Mouse (Mus musculus) forebrain, embryonic 15.5 days (tissue): ENCODE data around the gene Gm8947. TPM values are rescaled to one million over a fixed set of nuclear protein-coding genes. Genes with fewer than 3 reads are reported as not detected.
A peak's percentile ranks its signal among the peaks of the same experiment; 100 is the strongest.
"Not testable (repeated sequence)": the region's sequence is repeated elsewhere in the genome, so short reads cannot be mapped to it uniquely, and the experiment has no call there.

Source experiments
- ATAC-seq: fragments of 200-750 bp; cut with Nextera tagmentation; replicated peaks from 2 replicates; pipeline ENCODE4 v1.8.0; 2017; ENCODE audit warnings: mild to moderate bottlenecking, moderate TSS enrichment, moderate library complexity
- H3K27ac ChIP-seq: fragments of 300-500 bp; sonication (generic); replicated peaks from 2 replicates; pipeline ENCODE4 v1.5.1; 2015; ENCODE audit warnings: mild to moderate bottlenecking, inconsistent platforms
- H3K27me3 ChIP-seq: fragments of 300-500 bp; sonication (generic); 2 replicates; pipeline ENCODE4 v1.6.1; 2015; ENCODE audit warnings: inconsistent platforms
- H3K36me3 ChIP-seq: fragments of 300-500 bp; sonication (generic); 2 replicates; pipeline ENCODE4 v1.6.1; 2015; ENCODE audit warnings: mild to moderate bottlenecking, inconsistent platforms
- H3K4me1 ChIP-seq: fragments of 300-500 bp; sonication (generic); 2 replicates; pipeline ENCODE4 v1.6.1; 2015; ENCODE audit warnings: inconsistent platforms
- H3K4me2 ChIP-seq: fragments of 300-500 bp; sonication (generic); replicated peaks from 2 replicates; pipeline ENCODE4 v1.6.1; 2015; ENCODE audit warnings: mild to moderate bottlenecking, inconsistent platforms
- H3K4me3 ChIP-seq: fragments of 300-500 bp; sonication (generic); 2 replicates; pipeline ENCODE4 v1.5.1; 2015; ENCODE audit warnings: mild to moderate bottlenecking, inconsistent platforms
- H3K9ac ChIP-seq: fragments of 300-500 bp; sonication (generic); replicated peaks from 2 replicates; pipeline ENCODE4 v1.6.1; 2015; ENCODE audit warnings: mild to moderate bottlenecking, inconsistent platforms
- H3K9me3 ChIP-seq: fragments of 300-500 bp; sonication (generic); 2 replicates; pipeline ENCODE4 v1.6.1; 2016; ENCODE audit warnings: inconsistent platforms
- WGBS: fragments of 180-500 bp; shearing (Covaris S2); methylation state at CpG from one replicate; pipeline ENCODE4 v1.1.7; 2015; ENCODE audit warnings: mixed read lengths; 5-methylcytosine and 5-hydroxymethylcytosine counted together
- polyA plus RNA-seq: library from polyadenylated mRNA; unstranded; fragments of >200 nt; fragmentation: Nextera tagmentation; extraction: Ambion mirVana; gene quantifications from 2 replicates; pipeline ENCODE4 v1.2.1, GENCODE M21; 2015

Gm8947 gene
- polyA plus RNA-seq, 1 experiment from 2014 or later = not detected

DNA sequence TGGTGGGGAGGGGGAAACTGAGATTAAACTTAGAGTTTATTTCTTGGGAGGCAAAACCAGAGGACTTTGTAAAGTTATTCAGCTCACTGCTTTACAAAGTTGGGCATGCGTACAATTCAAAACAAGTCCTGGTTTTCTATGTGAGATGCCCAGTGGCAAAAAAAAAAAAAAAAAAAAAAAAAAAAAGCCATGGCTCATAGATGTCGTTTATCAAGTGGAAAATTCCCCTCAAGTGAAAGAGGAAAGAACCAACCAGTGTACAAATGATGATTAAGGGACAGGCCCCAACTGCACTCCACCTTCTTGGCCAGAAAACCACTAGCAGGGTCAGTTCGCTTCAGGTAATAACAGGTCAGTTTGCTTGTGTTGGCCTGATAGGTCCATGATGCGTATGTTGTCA lies 3.7 kb upstream of the Gm8947 start:
- no peaks in the 10 kb centered on the region for H3K9me3 ChIP-seq
- no peak overlapping the region for H3K4me2 ChIP-seq
- ATAC-seq = no peak
- WGBS = 90% methylated on average over 4 of the region's 4 CpGs
- no peak overlapping the region for H3K4me3 ChIP-seq
- H3K4me1 ChIP-seq = no peaks in the 10 kb centered on the region
- H3K9ac ChIP-seq = no peak overlapping the region
- no peaks in the 10 kb centered on the region for H3K27me3 ChIP-seq
- H3K27ac ChIP-seq = no peak overlapping the region
- no peaks in the 10 kb centered on the region for H3K36me3 ChIP-seq

DNA sequence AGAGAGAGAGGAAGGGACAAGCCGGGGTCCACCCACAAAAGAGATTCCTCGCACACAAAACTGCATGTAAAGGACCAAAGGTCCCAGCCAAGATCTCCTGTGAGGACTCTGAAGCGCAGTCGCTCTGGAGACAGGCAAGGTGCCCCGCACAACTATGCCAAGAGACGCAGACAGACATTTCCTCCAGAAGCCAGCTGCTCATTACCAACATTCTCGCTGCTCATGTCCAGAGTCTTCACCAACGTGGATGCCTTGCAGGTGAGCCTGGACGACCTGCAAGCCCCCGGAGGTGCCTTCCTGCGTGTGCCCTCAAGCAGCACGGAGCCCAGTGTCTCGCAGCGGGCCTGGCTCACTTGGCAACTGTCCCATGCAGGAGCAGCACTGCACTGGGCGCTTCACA lies 563 bp downstream of the Gm8947 start:
- 90% methylated on average over 15 of the region's 15 CpGs for WGBS
- not testable (repeated sequence) for H3K27me3 ChIP-seq, H3K4me3 ChIP-seq, H3K4me2 ChIP-seq, H3K36me3 ChIP-seq, H3K9me3 ChIP-seq, H3K4me1 ChIP-seq, H3K9ac ChIP-seq, ATAC-seq, H3K27ac ChIP-seq

- not testable (repeated sequence) for H3K27ac ChIP-seq, H3K4me2 ChIP-seq, H3K4me3 ChIP-seq, H3K36me3 ChIP-seq, H3K9me3 ChIP-seq, H3K9ac ChIP-seq, H3K27me3 ChIP-seq, ATAC-seq, H3K4me1 ChIP-seq
- 55% methylated on average over 4 of the region's 4 CpGs for WGBS
Measured at GRCm38 (mm10) chr1:151195986-151196385, 3.8 kb downstream of the Gm8947 start.

DNA sequence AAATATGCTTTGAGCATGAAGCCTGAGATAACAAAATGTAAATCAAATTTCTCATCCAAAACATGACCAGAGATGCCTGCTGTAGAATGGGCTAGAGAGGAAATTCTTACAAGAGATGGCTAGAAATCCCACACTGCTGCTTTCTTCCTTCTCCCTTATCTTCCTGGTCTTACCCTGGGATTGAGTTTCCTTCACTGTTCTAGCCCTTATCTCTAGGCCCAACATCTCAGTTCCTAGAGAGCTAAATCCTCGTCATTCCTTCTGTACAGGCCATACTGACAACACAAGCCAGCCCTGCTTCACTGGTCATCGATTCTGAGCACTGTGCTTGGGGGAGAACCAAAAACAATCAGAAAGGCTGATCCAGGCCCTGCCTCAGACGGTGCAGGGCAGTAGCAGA lies 4.5 kb downstream of the Gm8947 start:
- H3K4me3 ChIP-seq, H3K27ac ChIP-seq, ATAC-seq, H3K36me3 ChIP-seq, H3K9ac ChIP-seq, H3K9me3 ChIP-seq, H3K4me2 ChIP-seq, H3K27me3 ChIP-seq, H3K4me1 ChIP-seq: not testable (repeated sequence)
- WGBS = 87% methylated on average over 3 of the region's 3 CpGs

GRCm38 (mm10) chr1:151198120-151198519 lies 5.9 kb downstream of the Gm8947 start, which contains the start of gene Gm47995:
Gm47995 (plus strand) TSS chr1:151198448.
- not testable (repeated sequence) for H3K9me3 ChIP-seq, H3K27ac ChIP-seq

DNA sequence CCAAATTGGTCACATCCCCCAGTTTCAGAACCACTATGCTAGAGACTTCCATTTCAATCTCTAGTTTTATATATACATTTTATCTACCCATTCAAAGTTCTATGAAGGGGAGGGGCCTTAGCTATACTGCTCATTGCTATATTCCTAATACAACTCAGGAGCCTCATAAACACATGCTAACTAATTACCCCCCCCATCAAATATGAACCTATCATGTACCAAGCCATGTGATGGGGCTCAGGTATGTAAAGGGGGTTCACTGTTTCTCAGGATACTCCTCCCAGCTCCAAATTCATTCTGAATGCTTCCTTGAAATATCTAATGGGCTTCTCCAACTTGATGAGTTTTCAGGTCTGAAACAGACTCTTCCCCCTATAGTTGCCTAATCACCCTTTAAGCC lies 8.4 kb downstream of the Gm8947 start:
- not testable (repeated sequence) for H3K4me1 ChIP-seq, H3K4me3 ChIP-seq, H3K27ac ChIP-seq, H3K9me3 ChIP-seq, H3K4me2 ChIP-seq, H3K27me3 ChIP-seq, H3K36me3 ChIP-seq, H3K9ac ChIP-seq
- ATAC-seq = 0 out of 2 replicates have a peak, but pooled peaks have one; percentile 41

More at GRCm38 (mm10) chr1:151198120-151198519, 5.9 kb downstream of the Gm8947 start, which contains the start of gene Gm47995:
- not testable (repeated sequence) for H3K27me3 ChIP-seq, ATAC-seq, H3K4me2 ChIP-seq, H3K4me3 ChIP-seq, H3K36me3 ChIP-seq, H3K9ac ChIP-seq, H3K4me1 ChIP-seq
- 82% methylated on average over 4 of the region's 4 CpGs for WGBS

- 85% methylated on average over 4 of the region's 5 CpGs for WGBS
- not testable (repeated sequence) for H3K4me1 ChIP-seq, H3K9ac ChIP-seq, H3K27ac ChIP-seq, H3K36me3 ChIP-seq, H3K4me3 ChIP-seq, H3K27me3 ChIP-seq, H3K4me2 ChIP-seq, H3K9me3 ChIP-seq
- ATAC-seq = 0 out of 2 replicates have a peak, but pooled peaks have one; percentile 16
Measured at GRCm38 (mm10) chr1:151202771-151203170, 10.6 kb downstream of the Gm8947 start.

DNA sequence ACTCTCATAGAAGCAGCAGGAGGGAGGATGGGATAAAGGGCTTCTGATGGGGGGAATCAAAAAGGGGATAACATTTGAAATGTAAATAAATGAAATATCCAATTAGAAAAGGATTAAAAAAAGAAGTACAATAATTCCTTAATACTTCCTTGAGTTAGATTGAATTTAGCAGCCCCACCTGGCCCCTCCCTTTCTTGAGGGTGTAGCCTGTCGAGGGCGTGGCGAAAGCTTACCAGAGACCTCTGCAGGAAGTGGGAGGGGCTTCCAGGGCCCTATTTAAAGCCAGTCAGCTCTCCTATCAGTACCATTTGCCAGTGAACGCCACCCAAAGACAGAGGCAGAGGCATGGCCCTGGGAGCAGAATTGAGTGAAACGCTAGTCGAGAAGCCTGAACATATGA lies 11.6 kb downstream of the Gm8947 start, which contains the start of gene 3110040M04Rik:
Gene 3110040M04Rik, plus strand, starts transcription at position 304 of the 400 bp plus-strand sequence.
- ATAC-seq, H3K36me3 ChIP-seq, H3K4me1 ChIP-seq: not testable (repeated sequence)

GRCm38 (mm10) chr1:151208493-151208892 lies 16.3 kb downstream of the Gm8947 start:
- not testable (repeated sequence) for H3K4me1 ChIP-seq, H3K4me2 ChIP-seq, H3K27ac ChIP-seq, H3K4me3 ChIP-seq, H3K27me3 ChIP-seq, H3K36me3 ChIP-seq, H3K9ac ChIP-seq, H3K9me3 ChIP-seq
- WGBS = 68% methylated on average over 4 of the region's 5 CpGs
- peak; percentile 57; the same call in 1 of the 2 replicates for ATAC-seq

More for the DNA sequence above, 11.6 kb downstream of the Gm8947 start, which contains the start of gene 3110040M04Rik:
- no CpG with 5 or more reads among the region's 6 CpGs for WGBS
- H3K4me3 ChIP-seq, H3K27ac ChIP-seq, H3K4me2 ChIP-seq, H3K9ac ChIP-seq, H3K27me3 ChIP-seq, H3K9me3 ChIP-seq: not testable (repeated sequence)

DNA sequence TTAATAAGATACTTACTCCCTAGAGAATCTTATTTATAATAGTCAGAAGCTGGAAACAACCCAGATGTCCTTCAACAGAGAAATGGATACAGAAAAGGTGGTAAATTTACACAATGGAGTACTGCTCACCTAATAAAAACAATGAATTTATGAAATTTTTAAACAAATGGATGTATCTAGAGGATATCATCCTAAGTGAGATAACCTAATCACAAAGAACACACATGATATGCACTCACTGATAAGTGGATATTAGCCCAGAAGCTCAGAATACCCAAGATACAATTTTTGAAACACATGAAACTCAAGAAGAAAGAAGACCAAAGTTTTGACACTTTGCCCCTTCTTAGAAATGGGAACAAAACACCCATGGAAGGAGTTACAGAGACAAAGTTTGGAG lies 16.8 kb downstream of the Gm8947 start:
- not testable (repeated sequence) for H3K4me3 ChIP-seq, H3K9ac ChIP-seq, H3K27ac ChIP-seq, H3K4me1 ChIP-seq, H3K36me3 ChIP-seq, ATAC-seq, H3K27me3 ChIP-seq, H3K9me3 ChIP-seq, H3K4me2 ChIP-seq

DNA sequence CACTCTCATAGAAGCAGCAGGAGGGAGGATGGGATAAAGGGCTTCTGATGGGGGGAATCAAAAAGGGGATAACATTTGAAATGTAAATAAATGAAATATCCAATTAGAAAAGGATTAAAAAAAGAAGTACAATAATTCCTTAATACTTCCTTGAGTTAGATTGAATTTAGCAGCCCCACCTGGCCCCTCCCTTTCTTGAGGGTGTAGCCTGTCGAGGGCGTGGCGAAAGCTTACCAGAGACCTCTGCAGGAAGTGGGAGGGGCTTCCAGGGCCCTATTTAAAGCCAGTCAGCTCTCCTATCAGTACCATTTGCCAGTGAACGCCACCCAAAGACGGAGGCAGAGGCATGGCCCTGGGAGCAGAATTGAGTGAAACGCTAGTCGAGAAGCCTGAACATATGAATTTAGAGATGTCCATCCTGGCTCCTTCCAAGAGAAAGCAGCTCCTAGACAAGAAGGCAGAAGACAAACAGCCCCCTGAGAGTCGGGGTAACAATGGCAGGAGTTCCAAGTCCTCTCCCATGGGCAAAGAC lies 17.7 kb downstream of the Gm8947 start, which contains the start of gene Gm47996:
Gene Gm47996, plus strand, starts transcription at position 308 of the 532 bp plus-strand sequence.
- H3K36me3 ChIP-seq, H3K9me3 ChIP-seq, H3K27ac ChIP-seq, ATAC-seq, H3K27me3 ChIP-seq, H3K4me2 ChIP-seq, H3K4me1 ChIP-seq, H3K9ac ChIP-seq, H3K4me3 ChIP-seq: not testable (repeated sequence)
- 87% methylated on average over 7 of the region's 8 CpGs for WGBS

DNA sequence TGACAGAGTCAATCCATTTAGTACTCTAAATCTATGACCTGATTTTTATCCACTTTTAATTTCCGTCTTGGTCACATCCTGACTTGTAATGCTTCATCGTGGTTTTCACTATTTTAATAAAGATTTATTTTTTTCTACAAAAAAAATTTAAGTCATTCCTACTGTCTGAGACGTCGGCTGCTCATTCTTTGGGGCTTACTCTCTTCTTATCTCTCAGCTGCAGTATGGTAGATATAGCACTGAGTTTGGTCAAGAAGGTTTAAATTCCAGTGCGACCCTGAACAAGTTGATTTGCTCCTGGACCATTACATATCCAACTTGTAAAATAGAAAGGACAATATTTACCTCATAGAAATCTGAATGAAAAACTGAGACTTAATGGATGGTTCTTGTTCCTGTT lies 19.5 kb downstream of the Gm8947 start:
- not testable (repeated sequence) for H3K4me2 ChIP-seq, H3K27ac ChIP-seq, H3K27me3 ChIP-seq, H3K9ac ChIP-seq, H3K4me1 ChIP-seq, ATAC-seq, H3K36me3 ChIP-seq, H3K4me3 ChIP-seq, H3K9me3 ChIP-seq
- 96% methylated on average over 5 of the region's 5 CpGs for WGBS

GRCm38 (mm10) chr1:151214862-151215261 lies 22.7 kb downstream of the Gm8947 start:
- no peak overlapping the region for H3K9ac ChIP-seq
- no peak for ATAC-seq
- no peaks in the 10 kb centered on the region for H3K9me3 ChIP-seq
- H3K27ac ChIP-seq = no peak overlapping the region
- no peaks in the 10 kb centered on the region for H3K4me1 ChIP-seq
- WGBS = 70% methylated on average over 2 of the region's 2 CpGs
- H3K4me2 ChIP-seq = no peak overlapping the region
- H3K36me3 ChIP-seq = no peaks in the 10 kb centered on the region
- no peaks in the 10 kb centered on the region for H3K27me3 ChIP-seq
- H3K4me3 ChIP-seq = no peak overlapping the region
